Mouse (Mus musculus): ENCODE measurements around the gene Ippk. TPM values are rescaled to one million over a fixed set of nuclear protein-coding genes. Genes with fewer than 3 reads are reported as not detected.

The Ippk gene
- polyA plus RNA-seq, 1 experiment = 10.4 TPM

DNA sequence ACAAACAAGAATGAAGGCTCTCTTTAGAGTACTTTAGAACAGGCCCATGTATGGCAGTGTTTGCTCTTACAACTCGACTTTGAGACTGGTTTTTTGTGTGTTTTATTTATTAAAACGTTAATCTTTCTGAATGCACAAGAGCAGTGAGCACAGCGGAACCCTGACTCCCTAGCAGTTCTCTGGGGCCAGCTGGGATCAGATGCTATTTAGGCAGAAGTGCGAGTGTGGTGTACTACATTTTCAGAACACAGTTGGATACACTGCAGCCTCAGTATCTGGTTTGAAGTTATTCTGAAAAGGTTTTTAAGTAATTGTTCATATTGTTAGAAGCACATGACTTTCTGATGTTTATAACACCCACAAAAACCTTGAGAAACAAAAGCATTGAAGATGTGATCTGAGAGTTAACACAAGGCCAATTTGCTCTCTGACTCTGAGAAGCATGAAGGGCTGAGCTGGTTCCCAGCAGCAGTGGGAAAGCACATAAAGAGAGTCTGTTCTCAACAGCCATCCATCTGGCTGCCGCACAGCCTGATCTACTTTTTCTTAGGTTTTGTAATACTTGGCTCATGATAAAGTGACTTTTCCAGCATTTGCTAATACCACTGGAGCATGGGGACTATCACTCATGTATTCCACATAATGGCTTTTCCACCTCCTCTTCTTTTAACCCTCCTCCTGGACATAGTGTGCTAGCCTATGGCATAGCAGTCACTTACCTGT, 39.8 kb downstream of the Ippk start:
- TF ChIP-seq POLR2A (IDR thresholded peaks at IDR 0.05; ENCODE audit: low read depth, low read length) (no peak), CTCF (IDR thresholded peaks at IDR 0.05; ENCODE audit: borderline replicate concordance, insufficient read depth, low read length) (no peak)
- Histone ChIP-seq H3K4me3 (ENCODE audit: insufficient read depth, low read length) (no peak overlapping the region), H3K27ac (ENCODE audit: insufficient read depth, low read length) (peak overlapping the region; percentile 36; the same call in 1 of the 2 replicates), H3K4me1 (ENCODE audit: control insufficient read depth, insufficient read depth, low read length) (peaks cover 5% of the 10 kb centered on the region)

- Histone ChIP-seq H3K4me3 (ENCODE audit: insufficient read depth, low read length) (no peak overlapping the region), H3K4me1 (ENCODE audit: control insufficient read depth, insufficient read depth, low read length) (peaks cover 5% of the 10 kb centered on the region), H3K27ac (ENCODE audit: insufficient read depth, low read length) (no peak overlapping the region)
- no peak for TF ChIP-seq CTCF (IDR thresholded peaks at IDR 0.05; ENCODE audit: borderline replicate concordance, insufficient read depth, low read length)
- no peak for TF ChIP-seq POLR2A (IDR thresholded peaks at IDR 0.05; ENCODE audit: low read depth, low read length)
Observed at GRCm38 (mm10) chr13:49461458-49462132, 40.5 kb downstream of the Ippk start.

- no peak overlapping the region for H3K27ac ChIP-seq (ENCODE audit: insufficient read depth, low read length)
- H3K4me3 ChIP-seq (ENCODE audit: insufficient read depth, low read length) = no peak overlapping the region
- peaks cover 8% of the 10 kb centered on the region for H3K4me1 ChIP-seq (ENCODE audit: control insufficient read depth, insufficient read depth, low read length)
- TF ChIP-seq POLR2A (IDR thresholded peaks at IDR 0.05; ENCODE audit: low read depth, low read length) = no peak
- TF ChIP-seq CTCF (IDR thresholded peaks at IDR 0.05; ENCODE audit: borderline replicate concordance, insufficient read depth, low read length) = no peak
Observed at GRCm38 (mm10) chr13:49462921-49463320, 41.9 kb downstream of the Ippk start.

DNA sequence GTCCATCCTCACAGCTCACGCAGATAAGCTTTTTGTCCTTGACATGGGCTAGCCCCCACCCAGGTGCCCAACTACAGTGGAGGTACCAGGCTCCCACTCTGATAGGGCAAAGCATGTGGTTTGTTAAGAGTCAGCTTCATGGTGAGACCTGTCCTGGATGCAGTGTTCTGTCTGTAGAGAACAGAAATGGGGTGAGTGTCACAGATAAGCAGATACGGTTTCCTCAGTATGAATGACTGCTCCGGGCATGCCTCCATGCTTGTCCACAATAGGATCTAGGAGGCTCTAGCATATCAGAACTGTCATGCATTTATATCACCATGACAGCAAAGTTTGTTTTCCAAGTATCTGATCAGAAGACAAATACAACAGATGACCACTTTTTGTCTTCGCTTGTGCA, 44.8 kb downstream of the Ippk start:
- no peak overlapping the region for H3K4me3 ChIP-seq (ENCODE audit: insufficient read depth, low read length)
- peaks cover 3% of the 10 kb centered on the region for H3K4me1 ChIP-seq (ENCODE audit: control insufficient read depth, insufficient read depth, low read length)
- TF ChIP-seq POLR2A (IDR thresholded peaks at IDR 0.05; ENCODE audit: low read depth, low read length) (no peak), CTCF (IDR thresholded peaks at IDR 0.05; ENCODE audit: borderline replicate concordance, insufficient read depth, low read length) (no peak)
- peak overlapping the region; percentile 85 for H3K27ac ChIP-seq (ENCODE audit: insufficient read depth, low read length)

GRCm38 (mm10) chr13:49466393-49467075, 45.5 kb downstream of the Ippk start:
- peaks cover 3% of the 10 kb centered on the region for H3K4me1 ChIP-seq (ENCODE audit: control insufficient read depth, insufficient read depth, low read length)
- H3K4me3 ChIP-seq (ENCODE audit: insufficient read depth, low read length) = no peak overlapping the region
- TF ChIP-seq CTCF (IDR thresholded peaks at IDR 0.05; ENCODE audit: borderline replicate concordance, insufficient read depth, low read length) (no peak), POLR2A (IDR thresholded peaks at IDR 0.05; ENCODE audit: low read depth, low read length) (0 out of 2 replicates have a peak, but pooled peaks have one; percentile 38)
- H3K27ac ChIP-seq (ENCODE audit: insufficient read depth, low read length) = peak overlapping the region; percentile 85

DNA sequence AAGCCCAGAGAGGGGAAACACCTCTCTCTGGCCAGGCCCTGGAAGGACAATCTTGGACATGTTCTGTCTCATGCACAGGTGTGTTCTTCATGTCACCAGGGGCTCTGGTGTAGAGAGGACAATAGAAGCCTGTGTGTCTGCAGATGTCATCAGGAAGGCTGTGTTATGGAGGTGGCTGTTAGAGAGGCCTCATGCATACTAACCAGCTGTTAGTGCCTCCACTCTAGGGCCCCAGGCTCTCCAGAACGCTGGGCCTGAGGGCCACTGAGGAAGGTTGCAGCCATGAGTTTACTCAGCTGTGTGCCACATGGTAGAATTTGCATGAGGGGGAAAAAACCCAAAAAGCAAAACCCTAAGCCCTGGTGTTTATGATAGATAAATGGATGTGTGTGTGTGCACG, 46.5 kb downstream of the Ippk start:
- Histone ChIP-seq H3K27ac (ENCODE audit: insufficient read depth, low read length) (no peak overlapping the region), H3K4me1 (ENCODE audit: control insufficient read depth, insufficient read depth, low read length) (peaks cover 3% of the 10 kb centered on the region), H3K4me3 (ENCODE audit: insufficient read depth, low read length) (no peak overlapping the region)
- TF ChIP-seq POLR2A (IDR thresholded peaks at IDR 0.05; ENCODE audit: low read depth, low read length) = no peak
- TF ChIP-seq CTCF (IDR thresholded peaks at IDR 0.05; ENCODE audit: borderline replicate concordance, insufficient read depth, low read length) = no peak

DNA sequence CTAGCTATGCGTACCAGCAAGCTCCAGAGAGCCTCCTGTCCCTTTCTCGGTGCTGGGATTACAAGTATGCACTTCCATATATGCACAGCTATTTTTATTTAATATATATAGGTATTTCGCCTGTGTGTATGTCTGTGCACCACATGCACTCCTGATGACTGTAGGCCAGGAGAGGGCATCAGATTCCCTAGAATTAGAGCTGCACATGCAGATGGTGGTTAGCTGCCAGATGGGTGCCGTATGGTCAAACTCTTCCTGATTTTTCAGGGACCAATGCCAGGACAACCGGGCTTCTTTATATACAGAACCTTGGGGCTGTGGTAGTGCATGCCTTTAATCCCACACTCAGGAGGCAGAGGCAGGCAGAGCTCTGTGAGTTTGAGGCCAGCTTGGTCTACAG, 48.0 kb downstream of the Ippk start:
- Histone ChIP-seq H3K4me3 (ENCODE audit: insufficient read depth, low read length) (no peak overlapping the region), H3K4me1 (ENCODE audit: control insufficient read depth, insufficient read depth, low read length) (peaks cover 3% of the 10 kb centered on the region), H3K27ac (ENCODE audit: insufficient read depth, low read length) (no peak overlapping the region)
- no peak for TF ChIP-seq POLR2A (IDR thresholded peaks at IDR 0.05; ENCODE audit: low read depth, low read length)
- TF ChIP-seq CTCF (IDR thresholded peaks at IDR 0.05; ENCODE audit: borderline replicate concordance, insufficient read depth, low read length) = no peak

- Histone ChIP-seq H3K4me1 (ENCODE audit: control insufficient read depth, insufficient read depth, low read length) (peaks cover 3% of the 10 kb centered on the region), H3K4me3 (ENCODE audit: insufficient read depth, low read length) (no peak overlapping the region), H3K27ac (ENCODE audit: insufficient read depth, low read length) (no peak overlapping the region)
- TF ChIP-seq CTCF (IDR thresholded peaks at IDR 0.05; ENCODE audit: borderline replicate concordance, insufficient read depth, low read length) (no peak), POLR2A (IDR thresholded peaks at IDR 0.05; ENCODE audit: low read depth, low read length) (no peak)
Observed at GRCm38 (mm10) chr13:49470319-49470718, 49.3 kb downstream of the Ippk start.

DNA sequence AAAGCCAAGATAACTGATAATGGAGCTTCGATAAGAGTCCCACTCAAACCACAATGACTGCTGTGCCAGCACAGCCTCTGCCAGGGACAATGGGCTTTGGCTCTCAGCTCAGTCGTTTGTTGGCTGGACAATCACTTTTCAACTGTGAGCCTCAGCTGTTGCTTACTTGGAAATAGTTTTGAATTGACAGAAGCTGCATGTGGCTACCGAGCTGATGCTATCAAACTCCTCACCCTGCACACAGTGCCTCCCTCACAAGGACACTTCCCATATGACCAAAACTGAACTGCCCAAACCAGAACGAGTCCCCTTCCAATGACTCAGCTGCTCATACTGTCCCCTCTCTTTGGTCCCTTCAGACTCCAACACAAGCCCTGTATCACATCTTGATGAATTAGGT, 49.8 kb downstream of the Ippk start:
- Histone ChIP-seq H3K4me3 (ENCODE audit: insufficient read depth, low read length) (no peak overlapping the region), H3K4me1 (ENCODE audit: control insufficient read depth, insufficient read depth, low read length) (peaks cover 3% of the 10 kb centered on the region)
- TF ChIP-seq POLR2A (IDR thresholded peaks at IDR 0.05; ENCODE audit: low read depth, low read length) = no peak

More for the DNA sequence above, 49.8 kb downstream of the Ippk start:
- H3K27ac ChIP-seq (ENCODE audit: insufficient read depth, low read length) = no peak overlapping the region

Data from embryonic fibroblast, embryonic 13.5 days (primary cell).